Mouse (Mus musculus) hindbrain, embryonic 16.5 days (tissue): ENCODE data around the gene Msmo1. TPM values are rescaled to one million over a fixed set of nuclear protein-coding genes. Genes with fewer than 3 reads are reported as not detected.

Experiments used
- ATAC-seq: fragments of 200-750 bp; cut with Nextera tagmentation; 2 replicates; pipeline ENCODE4 v1.8.0; 2017; ENCODE audit warnings: moderate TSS enrichment, moderate library complexity
- H3K27ac ChIP-seq: fragments of 300-500 bp; sonication (generic); 2 replicates; pipeline ENCODE4 v1.5.1; 2014; ENCODE audit warnings: low read depth, mild to moderate bottlenecking, control low read depth, low read length, moderate library complexity
- H3K27me3 ChIP-seq: fragments of 300-500 bp; sonication (generic); replicated peaks from 2 replicates; pipeline ENCODE4 v1.6.1; 2014; ENCODE audit warnings: low read length; ENCODE audit not compliant: control insufficient read depth, insufficient read depth
- H3K36me3 ChIP-seq: fragments of 300-500 bp; sonication (generic); 2 replicates; pipeline ENCODE4 v1.6.1; 2014; ENCODE audit warnings: mild to moderate bottlenecking, low read length, moderate library complexity, mixed read lengths; ENCODE audit not compliant: control insufficient read depth, insufficient read depth
- H3K4me1 ChIP-seq: fragments of 300-500 bp; sonication (generic); 2 replicates; pipeline ENCODE4 v1.6.1; 2014; ENCODE audit warnings: low read depth, low read length; ENCODE audit not compliant: control insufficient read depth, insufficient read depth
- H3K4me2 ChIP-seq: fragments of 300-500 bp; sonication (generic); 2 replicates; pipeline ENCODE4 v1.6.1; 2014; ENCODE audit warnings: mild to moderate bottlenecking, low read length, control low read depth, moderate library complexity
- H3K4me3 ChIP-seq: fragments of 300-500 bp; sonication (generic); 2 replicates; pipeline ENCODE4 v1.5.1; 2014; ENCODE audit warnings: mild to moderate bottlenecking, low read length, control low read depth, moderate library complexity
- H3K9ac ChIP-seq: fragments of 300-500 bp; sonication (generic); 2 replicates; pipeline ENCODE4 v1.6.1; 2014; ENCODE audit warnings: low read depth, mild to moderate bottlenecking, control low read depth, low read length, moderate library complexity
- H3K9me3 ChIP-seq: fragments of 300-500 bp; sonication (generic); 2 replicates; pipeline ENCODE4 v1.6.1; 2014; ENCODE audit warnings: mild to moderate bottlenecking, low read length, moderate library complexity; ENCODE audit not compliant: control insufficient read depth
- WGBS: fragments of 180-500 bp; shearing (Covaris S2); extraction: QIAGEN DNeasy Blood & Tissue Kit; methylation state at CpG from one replicate; pipeline ENCODE4 v1.1.7; 2014; 5-methylcytosine and 5-hydroxymethylcytosine counted together
- polyA plus RNA-seq: library from polyadenylated mRNA; unstranded; fragments of >200 nt; fragmentation: Nextera tagmentation; extraction: Ambion mirVana; gene quantifications from 2 replicates; pipeline ENCODE4 v1.2.1, GENCODE M21; 2015

Msmo1 gene
- polyA plus RNA-seq, 1 experiment from 2014 or later = 179 TPM

DNA sequence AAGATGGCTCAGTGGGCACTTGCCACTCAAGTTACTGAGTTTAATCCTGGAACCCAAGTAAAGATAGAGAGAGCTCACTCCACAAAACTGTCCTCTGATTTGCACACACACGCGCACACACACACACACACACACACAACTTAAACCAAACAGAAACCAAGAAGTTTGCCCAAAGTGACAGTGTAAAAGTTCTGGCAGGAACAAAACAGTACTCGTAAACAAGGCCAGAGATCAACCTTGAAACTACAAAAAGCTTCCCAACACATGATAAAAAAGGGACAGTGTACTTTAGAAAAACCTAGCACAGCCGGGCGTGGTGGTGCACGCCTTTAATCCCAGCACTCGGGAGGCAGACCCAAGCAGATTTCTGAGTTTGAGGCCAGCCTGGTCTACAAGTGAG is 5.4 kb downstream of the Msmo1 start:
- H3K9ac ChIP-seq = no peak overlapping the region
- H3K27ac ChIP-seq = no peak overlapping the region
- ATAC-seq = no peak
- H3K4me1 ChIP-seq = peaks cover 28% of the 10 kb centered on the region
- H3K9me3 ChIP-seq = no peaks in the 10 kb centered on the region
- no peak overlapping the region for H3K4me2 ChIP-seq
- H3K4me3 ChIP-seq = no peak overlapping the region
- H3K27me3 ChIP-seq = no peaks in the 10 kb centered on the region
- H3K36me3 ChIP-seq = peaks cover 29% of the 10 kb centered on the region
- WGBS = 91% methylated on average over 7 of the region's 7 CpGs

DNA sequence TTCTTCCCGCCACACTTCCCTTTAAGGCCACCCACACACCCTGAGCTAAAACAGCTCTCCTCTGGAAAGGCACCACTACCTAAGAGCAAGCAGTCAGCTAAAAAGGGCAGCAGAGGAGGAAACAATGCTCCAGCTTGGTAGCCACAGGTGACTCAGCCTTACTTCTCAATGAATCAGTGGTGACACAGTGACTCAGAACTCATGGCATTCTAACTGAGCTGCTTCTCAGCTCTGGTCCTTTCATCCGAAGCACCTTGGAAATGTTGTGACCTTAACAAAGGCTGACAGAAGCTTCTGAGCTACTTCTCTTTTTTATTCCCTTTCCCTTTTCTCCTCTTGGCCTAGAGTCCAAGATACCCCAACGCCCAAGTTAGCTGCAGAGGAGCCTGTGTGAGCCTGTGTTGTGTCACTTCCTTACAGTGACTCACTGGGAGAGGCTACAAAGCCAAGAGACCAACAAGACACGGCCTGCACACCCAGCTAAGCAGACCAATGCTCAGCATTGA is 7.3 kb downstream of the Msmo1 start:
- ATAC-seq = no peak
- 87% methylated on average over 4 of the region's 4 CpGs for WGBS
- H3K27me3 ChIP-seq = no peaks in the 10 kb centered on the region
- H3K4me3 ChIP-seq = no peak overlapping the region
- no peaks in the 10 kb centered on the region for H3K9me3 ChIP-seq
- peaks cover 20% of the 10 kb centered on the region for H3K4me1 ChIP-seq
- no peak overlapping the region for H3K27ac ChIP-seq
- peaks cover 39% of the 10 kb centered on the region for H3K36me3 ChIP-seq
- H3K9ac ChIP-seq = no peak overlapping the region
- H3K4me2 ChIP-seq = no peak overlapping the region

DNA sequence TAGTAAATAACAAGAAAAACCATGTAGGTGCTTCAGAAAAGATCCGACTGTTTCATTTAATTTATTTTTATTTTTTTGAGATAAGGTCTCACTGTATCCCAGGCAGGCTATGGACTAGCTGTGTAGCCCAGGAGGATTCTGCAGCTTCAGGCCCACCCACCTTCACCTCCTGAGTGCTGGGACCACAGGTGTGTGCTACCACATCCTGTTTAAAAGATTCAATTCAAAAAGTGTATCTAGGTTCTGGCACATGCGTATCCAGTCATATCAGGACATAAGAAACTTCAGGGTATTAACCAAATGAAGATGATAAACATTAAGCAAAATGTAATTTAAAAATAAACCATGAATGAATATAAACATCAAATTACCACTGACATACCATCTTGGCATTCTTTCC is 10.4 kb downstream of the Msmo1 start:
- Histone ChIP-seq H3K27me3 (no peaks in the 10 kb centered on the region), H3K9me3 (no peaks in the 10 kb centered on the region), H3K27ac (no peak overlapping the region), H3K4me1 (peaks cover under 1% of the 10 kb centered on the region; the same call in 1 of the 2 replicates), H3K9ac (no peak overlapping the region), H3K4me3 (no peak overlapping the region), H3K4me2 (no peak overlapping the region), H3K36me3 (peaks cover 55% of the 10 kb centered on the region)
- WGBS = 95% methylated on average over 2 of the region's 2 CpGs
- ATAC-seq = no peak

DNA sequence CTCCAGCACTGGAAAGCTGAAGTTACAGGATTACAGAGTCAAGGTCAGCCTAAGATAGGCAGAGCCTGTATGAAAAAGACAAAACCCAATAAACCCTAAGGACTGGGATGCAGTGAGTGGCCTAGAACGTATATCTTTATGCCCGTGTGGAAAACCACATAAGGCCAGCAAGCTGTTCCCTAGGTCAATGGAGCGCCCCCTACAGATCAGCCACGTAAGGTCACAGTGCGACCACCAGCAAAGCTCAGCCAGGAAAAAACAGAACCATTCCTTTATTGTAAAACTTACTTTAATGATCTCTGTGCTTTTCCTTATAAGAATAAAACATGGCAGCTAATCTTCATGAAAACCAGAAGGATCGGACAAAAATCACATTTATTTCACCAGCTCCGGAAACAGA is 15.7 kb downstream of the Msmo1 start:
- ATAC-seq = no peak
- WGBS = 86% methylated on average over 7 of the region's 7 CpGs
- Histone ChIP-seq H3K36me3 (peaks cover 55% of the 10 kb centered on the region), H3K4me3 (no peak overlapping the region), H3K4me2 (no peak overlapping the region), H3K9me3 (no peaks in the 10 kb centered on the region), H3K27me3 (no peaks in the 10 kb centered on the region), H3K27ac (no peak overlapping the region), H3K4me1 (no peaks in the 10 kb centered on the region), H3K9ac (no peak overlapping the region)

DNA sequence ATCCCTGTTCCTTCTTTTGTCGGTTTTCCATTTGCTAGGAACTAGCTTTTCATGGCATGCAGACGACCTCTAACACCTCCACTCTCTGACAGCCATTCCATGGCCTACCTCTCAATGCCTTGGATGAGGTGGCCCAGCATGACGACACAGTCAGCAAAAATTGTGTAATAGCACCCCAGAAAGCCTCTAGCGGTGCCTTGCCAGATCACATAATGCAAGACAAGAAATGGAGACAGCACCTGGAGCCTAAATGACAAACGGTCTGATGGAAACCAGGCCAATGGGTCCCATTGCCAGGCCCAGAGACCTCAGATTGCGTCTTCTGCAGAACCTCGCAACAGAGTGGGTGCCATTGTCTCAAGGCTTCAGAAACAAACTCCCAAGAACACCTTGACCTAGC is 21.1 kb downstream of the Msmo1 start:
- no peaks in the 10 kb centered on the region for H3K9me3 ChIP-seq
- H3K9ac ChIP-seq = no peak overlapping the region
- H3K36me3 ChIP-seq = peaks cover 15% of the 10 kb centered on the region
- WGBS = 87% methylated on average over 7 of the region's 7 CpGs
- no peaks in the 10 kb centered on the region for H3K27me3 ChIP-seq
- no peak overlapping the region for H3K4me3 ChIP-seq
- no peaks in the 10 kb centered on the region for H3K4me1 ChIP-seq
- H3K4me2 ChIP-seq = no peak overlapping the region
- ATAC-seq = no peak
- no peak overlapping the region for H3K27ac ChIP-seq

DNA sequence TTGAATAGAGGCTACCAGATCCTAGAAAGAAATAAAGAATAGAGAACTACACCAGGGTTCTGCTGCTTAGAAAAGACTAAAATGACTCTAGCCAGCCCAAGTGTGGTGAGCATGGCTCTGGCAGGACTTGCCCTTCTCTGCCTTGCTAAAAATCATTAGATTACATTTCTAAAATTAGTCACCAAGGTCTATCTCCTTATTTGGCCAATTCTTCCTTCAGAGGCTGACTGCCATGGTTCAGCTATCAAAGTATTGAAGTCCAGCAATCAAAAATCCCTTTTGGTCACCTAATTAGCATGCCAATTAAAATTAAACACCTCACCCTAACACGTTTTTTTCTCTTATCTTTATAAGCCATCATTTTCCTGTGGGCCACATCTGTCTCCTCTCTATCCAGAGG is 22.0 kb downstream of the Msmo1 start:
- Histone ChIP-seq H3K4me2 (no peak overlapping the region), H3K27ac (no peak overlapping the region), H3K4me1 (no peaks in the 10 kb centered on the region), H3K9ac (no peak overlapping the region), H3K36me3 (peaks cover 7% of the 10 kb centered on the region), H3K4me3 (no peak overlapping the region), H3K27me3 (no peaks in the 10 kb centered on the region), H3K9me3 (no peaks in the 10 kb centered on the region)
- no peak for ATAC-seq
- 33% methylated on average over 1 of the region's 1 CpGs for WGBS

DNA sequence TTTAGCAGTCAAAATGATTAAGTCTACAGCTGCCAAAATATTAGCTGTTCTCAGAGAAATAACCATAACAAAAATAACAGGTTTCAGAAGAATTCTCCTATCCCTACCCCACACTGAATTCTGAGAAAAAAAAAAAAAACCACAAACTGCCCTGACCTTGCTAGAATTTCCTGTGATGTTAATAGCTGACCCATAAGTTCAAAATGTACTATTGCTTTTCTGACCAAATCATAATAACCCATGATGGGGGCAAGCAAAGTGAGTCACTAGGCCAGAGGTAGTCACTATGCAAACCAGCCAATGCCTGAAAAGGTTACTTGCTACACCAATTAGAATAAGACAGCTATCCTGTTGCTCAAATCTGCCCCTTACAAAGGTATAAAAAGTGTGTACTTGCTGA is 26.1 kb downstream of the Msmo1 start:
- no peak for ATAC-seq
- Histone ChIP-seq H3K4me3 (no peak overlapping the region), H3K27ac (no peak overlapping the region), H3K9me3 (no peaks in the 10 kb centered on the region), H3K4me2 (no peak overlapping the region), H3K36me3 (no peaks in the 10 kb centered on the region), H3K9ac (no peak overlapping the region), H3K4me1 (no peaks in the 10 kb centered on the region), H3K27me3 (no peaks in the 10 kb centered on the region)

DNA sequence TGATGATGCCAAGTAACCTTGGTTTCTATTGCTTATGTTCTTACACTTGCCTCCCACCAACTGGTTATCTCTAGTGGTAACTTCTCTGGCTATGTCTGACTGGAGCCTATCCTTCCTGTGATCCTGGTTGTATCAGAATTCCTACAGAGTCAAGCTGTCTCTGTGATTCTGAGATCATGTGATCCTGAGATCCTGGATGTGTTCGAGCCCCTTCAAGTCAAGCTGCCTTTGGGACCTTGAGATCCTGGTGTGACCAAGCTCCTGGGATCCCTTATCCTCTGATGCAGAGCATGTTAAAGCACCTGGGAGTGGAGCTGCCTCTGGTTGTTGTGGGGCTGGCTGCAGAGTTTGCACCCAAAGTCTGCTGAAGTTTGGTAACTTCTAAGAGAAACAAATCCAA is 30.4 kb downstream of the Msmo1 start:
- Histone ChIP-seq H3K4me3 (no peak overlapping the region), H3K9me3 (no peaks in the 10 kb centered on the region), H3K27ac (no peak overlapping the region), H3K4me1 (no peaks in the 10 kb centered on the region), H3K9ac (no peak overlapping the region), H3K4me2 (no peak overlapping the region), H3K27me3 (no peaks in the 10 kb centered on the region), H3K36me3 (no peaks in the 10 kb centered on the region)
- no peak for ATAC-seq
- 88% methylated on average over 1 of the region's 1 CpGs for WGBS

DNA sequence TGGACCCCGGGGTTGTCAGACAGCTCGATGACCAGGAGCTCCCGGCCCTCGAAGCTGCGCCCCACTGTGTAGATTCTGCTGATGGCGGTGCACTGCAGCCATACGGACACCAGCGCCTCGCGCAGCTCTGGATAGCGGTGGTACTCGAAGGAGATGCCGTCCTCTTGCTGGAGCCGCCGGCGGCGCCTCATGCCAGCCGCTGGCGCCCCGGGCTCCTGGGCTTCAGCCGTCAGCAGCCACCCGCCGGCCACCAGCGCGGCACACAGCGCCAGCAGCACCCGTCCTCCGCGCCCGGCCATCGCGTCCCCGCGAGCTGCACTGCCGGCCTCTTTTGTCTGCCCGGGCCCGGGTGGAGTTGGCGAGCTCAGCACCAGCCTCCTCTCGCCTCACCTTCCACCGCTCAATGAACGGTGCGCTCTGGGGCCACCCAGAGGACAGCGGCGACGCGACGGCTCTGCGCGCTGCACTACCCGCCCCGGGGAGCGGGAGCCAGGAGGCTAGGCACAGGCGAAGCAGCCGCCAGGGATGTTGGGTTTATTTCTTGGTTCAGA is 40.9 kb downstream of the Msmo1 start, which contains the start of gene Cpe:
Gene Cpe, minus strand, starts transcription at position 404 of the 551 bp plus-strand sequence.
- peaks cover 13% of the 10 kb centered on the region for H3K4me1 ChIP-seq
- WGBS = under 1% methylated on average over 49 of the region's 54 CpGs
- peak; percentile 98 for ATAC-seq
- H3K4me3 ChIP-seq = peak within 1 kb of the TSS; percentile 78
- H3K36me3 ChIP-seq = no peaks in the 10 kb centered on the region
- H3K4me2 ChIP-seq = peak within 1 kb of the TSS; percentile 75
- no peaks in the 10 kb centered on the region for H3K27me3 ChIP-seq
- no peaks in the 10 kb centered on the region for H3K9me3 ChIP-seq
- peak within 1 kb of the TSS; percentile 99 for H3K27ac ChIP-seq
- peak within 1 kb of the TSS; percentile 98 for H3K9ac ChIP-seq
